Mouse (Mus musculus) monocyte, adult 59 days (primary cell): ENCODE data around the gene Tbp. TPM values are rescaled to one million over a fixed set of nuclear protein-coding genes. Genes with fewer than 3 reads are reported as not detected.

Source experiments
- total RNA-seq, 2 experiments: library from RNA; stranded (reverse); gene quantifications; one replicate each; pipeline ENCODE4 v1.2.4; 2023

The Tbp gene
- total RNA-seq: 10 to 100 TPM; 31.7 to 37.3 TPM

DNA sequence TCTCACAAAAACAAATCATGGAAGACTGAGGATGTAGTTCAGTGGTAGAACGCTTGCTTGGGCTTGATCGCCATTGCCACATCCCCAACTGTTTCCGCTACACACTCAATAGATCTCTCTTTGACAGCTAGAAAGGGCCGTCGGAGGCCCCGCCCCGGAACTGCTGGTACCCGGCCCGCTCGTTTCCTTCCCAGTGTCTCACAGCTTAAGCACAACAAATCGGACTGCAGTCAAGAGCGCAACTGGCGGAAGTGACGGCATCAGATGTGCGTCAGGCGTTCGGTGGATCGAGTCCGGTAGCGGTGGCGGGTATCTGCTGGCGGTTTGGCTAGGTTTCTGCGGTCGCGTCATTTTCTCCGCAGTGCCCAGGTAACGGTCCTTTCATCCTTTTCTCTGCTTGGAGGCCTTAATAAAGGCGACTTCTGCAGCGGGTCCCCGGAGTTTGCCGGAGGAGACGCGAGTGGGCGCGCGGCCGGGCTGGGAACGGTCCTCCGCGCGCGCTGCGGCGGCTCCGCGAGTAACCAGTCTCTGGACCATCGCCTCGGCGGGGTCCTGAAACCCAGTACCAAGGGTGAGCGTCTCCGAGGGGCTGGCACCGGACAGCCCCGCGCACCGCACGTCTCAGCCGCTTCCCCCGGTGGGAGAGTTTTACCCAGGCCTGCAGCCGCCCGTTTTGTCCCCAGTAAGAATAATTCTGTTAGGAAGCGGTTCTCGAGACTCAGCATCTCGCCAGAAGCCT is at the start of gene Tbp, which contains the start of gene Psmb1:
TSS of gene Tbp (plus strand) at position 233 of the 739 bp plus-strand sequence.
TSS of gene Psmb1 (minus strand) at position 96 of the 739 bp plus-strand sequence.

DNA sequence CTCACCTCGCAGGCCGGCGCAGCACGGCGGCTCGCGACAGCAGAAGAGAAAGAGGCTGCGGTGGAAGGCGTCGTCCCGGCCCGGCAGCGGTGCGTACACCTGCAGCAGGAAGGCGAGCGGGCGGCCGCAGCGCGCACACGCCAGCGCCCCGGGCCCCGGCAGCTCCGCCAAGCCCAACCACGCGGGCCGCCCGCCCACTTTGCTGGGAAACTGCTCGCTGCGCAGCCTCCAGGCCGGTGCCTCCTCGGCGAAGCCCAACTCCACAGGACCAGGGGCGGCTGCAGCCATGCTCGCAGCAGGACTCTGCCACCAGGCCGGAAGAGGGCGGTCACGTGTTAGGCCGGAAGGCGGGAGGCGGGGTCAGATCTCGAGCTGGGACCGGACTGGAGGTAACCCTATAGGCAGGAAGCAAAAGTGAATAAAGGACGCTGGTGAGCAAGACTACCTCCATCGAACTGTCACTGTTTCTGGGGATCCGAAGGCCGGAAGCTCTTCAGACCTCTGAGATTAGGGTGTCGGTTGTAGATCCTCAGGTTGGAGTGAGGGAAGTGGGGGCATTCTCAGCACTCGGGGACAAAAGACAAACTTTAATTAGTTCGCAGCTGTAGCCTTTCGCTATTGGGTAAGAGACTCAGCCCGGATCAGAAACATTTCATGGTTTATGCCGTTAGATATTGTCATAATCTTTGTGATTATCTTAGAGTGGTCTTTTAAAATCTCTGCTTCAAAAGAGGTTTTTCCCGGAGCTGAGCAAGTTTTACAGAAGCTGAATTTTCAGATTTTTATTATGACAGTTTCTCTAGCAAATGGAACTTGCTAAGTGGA is 27.5 kb downstream of the Tbp start, which contains the start of gene Pdcd2:
TSS of gene Pdcd2 (minus strand) at position 316 of the 825 bp plus-strand sequence.

DNA sequence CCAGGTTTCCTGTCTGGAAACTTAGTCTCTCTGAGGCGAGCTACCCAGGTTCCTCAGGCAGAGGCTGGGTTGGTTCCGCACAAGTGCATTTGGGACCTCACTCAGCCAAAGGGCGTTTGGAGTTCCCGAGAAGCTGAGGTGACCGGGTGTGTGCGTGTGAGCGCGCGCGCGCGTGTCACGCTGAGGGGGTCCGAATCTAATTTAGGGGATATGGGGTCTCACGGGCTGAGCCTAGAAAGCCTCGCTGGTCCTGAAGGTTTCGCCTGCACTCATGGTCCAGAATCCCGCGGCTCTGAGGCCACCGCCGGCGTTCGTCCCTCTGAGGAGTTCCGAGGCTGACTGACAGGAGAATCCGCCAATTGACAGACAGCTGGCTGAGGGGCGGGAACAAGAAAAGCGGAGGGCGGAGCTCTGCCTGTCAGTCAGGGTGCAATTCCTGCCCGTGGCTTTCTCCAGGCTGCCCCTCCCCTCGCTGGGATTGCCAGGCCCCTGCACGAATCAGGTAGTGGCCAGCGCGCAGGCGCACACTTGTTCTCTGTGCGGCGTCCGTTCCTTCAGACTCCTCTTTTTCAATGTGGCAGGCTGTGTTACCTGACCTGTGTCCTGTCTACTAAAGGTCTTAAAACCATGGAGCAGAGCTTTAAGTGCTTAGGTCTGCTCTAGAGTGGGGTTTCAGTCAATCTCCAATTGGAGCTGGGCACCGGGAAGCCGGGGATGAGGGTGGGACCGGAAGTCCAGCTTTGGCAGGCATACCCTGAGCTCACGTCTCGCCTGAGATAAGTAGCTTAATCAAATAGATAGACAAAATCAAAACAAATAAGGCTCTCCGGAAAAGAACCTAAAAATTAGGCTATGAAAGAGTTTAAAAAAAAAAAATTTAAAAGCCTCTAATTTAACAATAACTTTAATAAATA is 64.6 kb downstream of the Tbp start, which contains the start of gene Prdm9:
TSS of gene Prdm9 (minus strand) at position 341 of the 914 bp plus-strand sequence.

Other genes with a start within 250 kb of the Tbp start
- gene Dll1, start 123.0 kb upstream of the Tbp start, total RNA-seq: 1 to 10 TPM in 1 of 2 experiments, under 1 TPM in 1; 0.26 to 1.5 TPM
- gene Fam120b, start 103.7 kb upstream of the Tbp start, total RNA-seq: 10 to 100 TPM; 18.4 to 21.2 TPM
- gene Psmb1, start 137 bp upstream of the Tbp start, total RNA-seq: 10 to 100 TPM; 96.6 to 97.9 TPM
- gene Pdcd2, start 27.4 kb downstream of the Tbp start, total RNA-seq: 10 to 100 TPM; 22.8 to 25.4 TPM
- gene Prdm9, start 64.5 kb downstream of the Tbp start, total RNA-seq: 10 to 100 TPM; 12.4 to 15.2 TPM
- gene Chd1, start 205.1 kb downstream of the Tbp start, total RNA-seq: 100 to 1,000 TPM in 1 of 2 experiments, 10 to 100 TPM in 1; 83.7 to 109 TPM